15 mouse cellular contexts compared by ENCODE assay signal in the genomic region with DNA sequence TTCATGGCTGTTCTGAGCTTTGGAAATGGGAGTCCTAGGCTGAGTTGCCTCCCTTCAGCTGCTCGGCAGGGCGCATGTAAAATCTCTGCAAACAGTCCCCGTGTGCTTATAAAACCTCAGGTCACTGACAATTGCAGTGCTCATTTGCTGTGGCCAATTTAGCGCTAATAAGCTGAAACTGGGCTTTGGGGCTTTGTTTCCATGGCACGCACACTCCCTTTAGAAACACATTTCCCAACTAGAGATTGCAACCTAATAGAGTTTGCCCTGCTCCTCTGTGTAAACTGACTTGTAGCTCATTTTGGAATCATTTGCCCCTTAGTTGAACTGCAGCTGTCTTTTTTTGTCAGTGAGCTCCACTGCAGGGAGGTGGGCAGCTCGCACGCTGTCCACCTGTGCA.
DNase-seq lines count a peak whose midpoint lies in the region; ATAC-seq and TF ChIP-seq lines count a peak whose summit lies in the region.
"Had no signal": no experiment of that assay in that cellular context is flagged by ENCODE, and none has a peak within 500 bp of the region (broad histone marks: within the 10 kb centered on the region; RNA-seq: fewer than 3 reads in every experiment).

No protein-coding gene starts in this region.

- no peak for ATAC-seq in hindbrain, postnatal 0 days
- no peak for ATAC-seq in midbrain, postnatal 0 days (ENCODE audit: low FRiP score)

- peak; percentile 23 for DNase-seq in Muller cell, postnatal 12 days (ENCODE audit: inconsistent ontology term)
- DNase-seq in embryonic facial prominence, embryonic 10.5 days (ENCODE audit: low spot score): no peak
- DNase-seq in hindbrain, postnatal 0 days (ENCODE audit: low spot score): peak; percentile 37
- no peak for DNase-seq in midbrain, postnatal 0 days (ENCODE audit: low spot score)
- DNase-seq in thymus, postnatal 25 days: no peak
- no peak for DNase-seq in left cerebral cortex, postnatal 10 days (ENCODE audit: extremely low spot score in 1 of 2, low spot score in 2 of 2)
- no peak for DNase-seq in lung, postnatal 25 days (ENCODE audit: low spot score)
- DNase-seq: adrenal gland, postnatal 10 days; cerebellum, adult 9-11 months; embryo, embryonic 11 days; kidney, adult 8-10 months; kidney, postnatal 36 days; layer of hippocampus, postnatal 36 days; lung, adult 2 months had no signal

- no peak overlapping the region for H3K4me2 ChIP-seq in hindbrain, postnatal 0 days (ENCODE audit: low read depth, low read length)
- no peak overlapping the region for H3K4me2 ChIP-seq in midbrain, postnatal 0 days (ENCODE audit: low read depth, low read length, poor library complexity, severe bottlenecking)

- H3K27ac ChIP-seq in embryonic facial prominence, embryonic 10.5 days (replicated peaks): peak overlapping the region; percentile 40
- no peak overlapping the region for H3K27ac ChIP-seq in hindbrain, postnatal 0 days
- H3K27ac ChIP-seq in midbrain, postnatal 0 days (ENCODE audit: low read depth, low read length): peak overlapping the region; percentile 6; the same call in 1 of the 2 replicates

- TF ChIP-seq CTCF in hindbrain, postnatal 0 days (IDR thresholded peaks at IDR 0.05; ENCODE audit: low read depth): no peak
- TF ChIP-seq CTCF in midbrain, postnatal 0 days (IDR thresholded peaks at IDR 0.05): no peak

- H3K36me3 ChIP-seq in embryonic facial prominence, embryonic 10.5 days (replicated peaks): no peaks in the 10 kb centered on the region
- H3K36me3 ChIP-seq in hindbrain, postnatal 0 days (ENCODE audit: insufficient read depth, low read length): no peaks in the 10 kb centered on the region
- H3K36me3 ChIP-seq in midbrain, postnatal 0 days (ENCODE audit: insufficient read depth, low read length): no peaks in the 10 kb centered on the region
- H3K36me3 ChIP-seq: G1E had no signal

- WGBS in embryonic facial prominence, embryonic 10.5 days: 53% methylated on average over 7 of the region's 7 CpGs
- WGBS in hindbrain, postnatal 0 days: 37% methylated on average over 7 of the region's 7 CpGs
- WGBS in midbrain, postnatal 0 days: 43% methylated on average over 7 of the region's 7 CpGs

- peaks cover 23% of the 10 kb centered on the region for H3K27me3 ChIP-seq in embryonic facial prominence, embryonic 10.5 days (replicated peaks; ENCODE audit: low read depth, poor library complexity, severe bottlenecking)
- no peaks in the 10 kb centered on the region for H3K27me3 ChIP-seq in hindbrain, postnatal 0 days (ENCODE audit: insufficient read depth, low read length)
- no peaks in the 10 kb centered on the region for H3K27me3 ChIP-seq in midbrain, postnatal 0 days (ENCODE audit: insufficient read depth, low read length)

- no peak overlapping the region for H3K4me3 ChIP-seq in embryonic facial prominence, embryonic 10.5 days
- no peak overlapping the region for H3K4me3 ChIP-seq in hindbrain, postnatal 0 days (ENCODE audit: low read length)
- no peak overlapping the region for H3K4me3 ChIP-seq in midbrain, postnatal 0 days (ENCODE audit: low read depth, low read length)

- H3K4me1 ChIP-seq in embryonic facial prominence, embryonic 10.5 days: peaks cover 30% of the 10 kb centered on the region
- no peaks in the 10 kb centered on the region for H3K4me1 ChIP-seq in hindbrain, postnatal 0 days (ENCODE audit: insufficient read depth, low read length)
- H3K4me1 ChIP-seq in midbrain, postnatal 0 days (ENCODE audit: insufficient read depth, low read length): no peaks in the 10 kb centered on the region; the same call in 1 of the 2 replicates

- intact Hi-C loops in left cerebral cortex, postnatal 10 days (cut with DNase I): no loop called here

- no peak overlapping the region for H3K9ac ChIP-seq in hindbrain, postnatal 0 days (replicated peaks; ENCODE audit: low read length)
- H3K9ac ChIP-seq in midbrain, postnatal 0 days (replicated peaks; ENCODE audit: low read length, poor library complexity, severe bottlenecking): no peak overlapping the region

- no peaks in the 10 kb centered on the region for H3K9me3 ChIP-seq in embryonic facial prominence, embryonic 10.5 days
- no peaks in the 10 kb centered on the region for H3K9me3 ChIP-seq in hindbrain, postnatal 0 days (ENCODE audit: low read length)
- H3K9me3 ChIP-seq in midbrain, postnatal 0 days (ENCODE audit: low read length): no peaks in the 10 kb centered on the region
- H3K9me3 ChIP-seq: G1E had no signal

Comparison
In these comparisons a context has a peak if more than half of its experiments do, and no peak if none do; other contexts are left out.
1. DNase-seq: peak in Muller cell, postnatal 12 days (single experiment) and hindbrain, postnatal 0 days (single experiment); none in embryonic facial prominence, embryonic 10.5 days (single experiment), midbrain, postnatal 0 days (single experiment), thymus, postnatal 25 days (single experiment), left cerebral cortex, postnatal 10 days (0 of 2) and lung, postnatal 25 days (single experiment).